Mouse (Mus musculus) layer of hippocampus, postnatal 14 days (tissue): ENCODE results near the gene Ulbp1. TPM values are rescaled to one million over a fixed set of nuclear protein-coding genes. Genes with fewer than 3 reads are reported as not detected.
"Not testable (repeated sequence)": the region's sequence is repeated elsewhere in the genome, so short reads cannot be mapped to it uniquely, and the experiment has no call there.

ENCODE experiments used
- DNase-seq, 2 experiments: peaks; one replicate each; pipeline ENCODE4 v3.0.0; 2021 to 2022; ENCODE audit warnings: low spot score in 2 of 2, mixed read lengths in 1 of 2
- long read RNA-seq, 2 experiments: library from polyadenylated mRNA; stranded (forward); transcript quantifications; one replicate each; pipeline ENCODE4 v2.0.0; 2021
- total RNA-seq, 2 experiments: library from RNA; stranded (reverse); gene quantifications; 2 replicates each; pipeline ENCODE4 v1.2.3; 2021

Ulbp1 gene
- total RNA-seq = under 1 TPM; 0.24 to 0.74 TPM
- long read RNA-seq, experiment 1 = 0 reads
- long read RNA-seq, experiment 2 = 0 reads

GRCm38 (mm10) chr10:7473197-7473889 is at the start of gene Ulbp1:
Gene Ulbp1, minus strand, starts transcription at chr10:7473638.
- DNase-seq = no peak

DNA sequence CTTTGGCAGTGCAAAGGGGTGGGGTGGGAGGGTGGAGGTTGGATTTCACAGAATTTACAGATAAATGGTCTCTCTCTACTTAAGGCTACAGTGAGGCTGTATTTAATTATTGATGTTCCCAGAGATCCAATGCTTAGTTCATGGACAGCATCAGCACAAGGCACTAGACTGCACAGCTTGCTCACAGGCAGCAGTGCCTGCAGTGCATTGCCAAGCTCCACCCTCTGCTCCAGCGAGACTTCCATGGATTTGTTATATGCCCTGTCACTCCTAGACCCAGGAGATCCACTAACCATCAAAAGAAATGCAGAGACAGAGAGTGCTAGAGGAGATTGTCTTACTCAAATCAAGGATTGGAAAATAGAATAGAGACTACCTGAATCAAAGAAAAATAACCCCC is 24.7 kb upstream of the Ulbp1 start:
- not testable (repeated sequence) for DNase-seq

- not testable (repeated sequence) for DNase-seq
Observed at GRCm38 (mm10) chr10:7492384-7492783, 18.9 kb upstream of the Ulbp1 start.

- no peak for DNase-seq
Observed at GRCm38 (mm10) chr10:7483650-7484049, 10.2 kb upstream of the Ulbp1 start.

- not testable (repeated sequence) for DNase-seq
Observed at GRCm38 (mm10) chr10:7474225-7474624, 787 bp upstream of the Ulbp1 start.

DNA sequence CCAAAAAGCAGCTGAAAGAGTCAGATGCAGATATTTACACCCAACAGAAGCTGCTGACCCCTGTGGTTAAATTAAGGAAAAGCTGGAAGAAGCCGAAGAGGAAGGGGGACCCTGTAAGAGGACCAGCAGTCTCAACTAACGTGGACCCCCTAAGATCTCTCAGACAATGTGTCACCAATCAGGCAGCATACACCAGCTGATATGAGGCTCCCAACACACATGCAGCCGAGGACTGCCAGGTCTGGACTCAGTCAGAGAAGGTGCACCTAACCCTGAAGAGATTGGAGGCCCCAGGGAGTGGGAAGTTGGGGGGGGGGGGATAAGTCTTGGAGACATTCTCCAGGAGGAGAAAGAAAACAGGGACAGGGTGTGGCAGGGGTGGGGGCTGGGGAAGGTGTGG is 1.8 kb downstream of the Ulbp1 start:
- DNase-seq = no peak

DNA sequence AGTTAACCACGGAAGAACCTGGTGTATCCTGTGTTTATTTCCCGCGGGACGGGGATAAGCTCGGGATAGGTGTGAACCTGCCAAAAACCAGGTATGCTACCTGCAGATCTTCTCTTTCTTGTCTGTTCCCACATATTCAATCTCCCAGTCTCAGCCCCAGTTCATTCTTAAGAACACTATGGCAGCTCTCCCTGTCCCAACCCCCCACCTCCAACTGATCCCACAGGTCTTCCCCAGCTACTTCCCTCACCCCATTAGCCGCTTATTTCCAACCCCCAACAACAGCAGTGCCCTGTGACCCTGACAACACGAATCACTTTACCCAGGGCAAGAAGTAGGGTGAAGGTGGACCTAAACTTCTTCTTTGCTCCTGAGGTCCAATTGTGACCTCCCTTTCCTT is 3.0 kb downstream of the Ulbp1 start:
- DNase-seq = no peak

DNA sequence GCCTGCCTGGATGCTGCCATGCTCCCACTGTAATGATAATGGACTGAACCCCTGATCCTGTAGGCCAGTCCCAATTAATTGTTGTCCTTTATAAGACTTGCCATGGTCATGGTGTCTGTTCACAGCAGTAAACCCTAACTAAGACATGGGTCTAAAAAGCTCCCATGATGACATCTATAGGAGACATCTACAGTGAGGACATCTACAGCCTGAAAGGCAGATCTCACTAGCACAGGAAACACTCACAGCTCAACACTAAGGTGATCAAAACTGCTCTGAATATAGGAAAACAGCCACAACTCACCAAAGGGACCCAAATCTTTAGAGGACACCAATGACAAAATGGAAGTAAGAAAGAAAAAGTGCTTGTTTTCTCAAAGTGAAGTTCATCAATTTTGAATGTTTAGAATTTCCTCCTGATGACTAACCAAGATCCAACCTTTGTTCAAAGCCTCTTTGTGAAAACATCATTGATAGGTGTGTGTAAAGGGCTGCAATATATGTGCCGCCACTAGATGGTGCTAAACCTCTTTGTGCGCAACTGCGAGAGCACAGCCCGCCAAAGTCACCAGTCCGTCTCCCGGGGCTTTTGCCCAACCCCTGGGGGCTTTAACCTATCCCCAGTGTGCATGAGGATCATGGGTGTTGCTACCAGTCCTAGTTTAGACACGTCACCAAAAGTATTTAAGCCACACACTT is 3.6 kb downstream of the Ulbp1 start:
- peak; percentile 63 for DNase-seq

DNA sequence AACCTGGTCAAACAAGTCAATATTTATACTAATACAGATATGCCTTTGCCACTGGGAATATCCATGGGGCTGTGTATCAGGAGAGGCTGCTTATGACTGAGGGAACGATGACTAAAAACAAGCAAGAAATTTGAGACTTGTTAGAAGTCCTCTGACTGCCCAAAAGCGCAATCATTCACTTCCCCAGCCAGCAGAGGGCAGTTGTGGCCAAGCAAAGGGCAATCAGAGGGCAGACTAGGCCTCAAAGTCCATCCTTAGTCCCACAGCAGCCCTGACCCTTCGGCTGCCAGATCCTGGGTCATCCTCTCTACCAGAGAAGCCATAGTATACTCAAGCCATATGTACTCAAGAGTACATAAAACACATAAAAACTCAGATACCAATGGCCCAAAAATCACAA is 11.4 kb downstream of the Ulbp1 start:
- DNase-seq = no peak

DNA sequence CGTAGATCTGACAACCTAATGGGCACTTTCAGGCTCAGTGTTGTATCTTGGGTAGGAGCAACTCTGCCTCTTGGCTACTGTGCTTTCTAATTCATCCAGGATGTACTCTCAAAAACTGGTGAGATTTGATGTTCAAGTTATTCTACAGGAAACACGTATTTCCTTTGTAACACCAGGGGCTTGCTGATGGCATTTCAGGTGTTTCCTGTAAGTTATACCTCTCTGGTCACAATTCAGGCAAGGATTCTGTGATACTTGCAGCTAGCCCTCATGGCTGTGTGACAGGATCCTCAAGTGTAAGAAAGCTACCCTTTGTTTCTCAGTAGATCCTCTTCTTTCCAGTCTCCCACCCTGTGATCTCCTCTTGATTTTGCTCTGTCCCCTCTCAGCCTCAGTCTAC is 34.5 kb downstream of the Ulbp1 start:
- no peak for DNase-seq

DNA sequence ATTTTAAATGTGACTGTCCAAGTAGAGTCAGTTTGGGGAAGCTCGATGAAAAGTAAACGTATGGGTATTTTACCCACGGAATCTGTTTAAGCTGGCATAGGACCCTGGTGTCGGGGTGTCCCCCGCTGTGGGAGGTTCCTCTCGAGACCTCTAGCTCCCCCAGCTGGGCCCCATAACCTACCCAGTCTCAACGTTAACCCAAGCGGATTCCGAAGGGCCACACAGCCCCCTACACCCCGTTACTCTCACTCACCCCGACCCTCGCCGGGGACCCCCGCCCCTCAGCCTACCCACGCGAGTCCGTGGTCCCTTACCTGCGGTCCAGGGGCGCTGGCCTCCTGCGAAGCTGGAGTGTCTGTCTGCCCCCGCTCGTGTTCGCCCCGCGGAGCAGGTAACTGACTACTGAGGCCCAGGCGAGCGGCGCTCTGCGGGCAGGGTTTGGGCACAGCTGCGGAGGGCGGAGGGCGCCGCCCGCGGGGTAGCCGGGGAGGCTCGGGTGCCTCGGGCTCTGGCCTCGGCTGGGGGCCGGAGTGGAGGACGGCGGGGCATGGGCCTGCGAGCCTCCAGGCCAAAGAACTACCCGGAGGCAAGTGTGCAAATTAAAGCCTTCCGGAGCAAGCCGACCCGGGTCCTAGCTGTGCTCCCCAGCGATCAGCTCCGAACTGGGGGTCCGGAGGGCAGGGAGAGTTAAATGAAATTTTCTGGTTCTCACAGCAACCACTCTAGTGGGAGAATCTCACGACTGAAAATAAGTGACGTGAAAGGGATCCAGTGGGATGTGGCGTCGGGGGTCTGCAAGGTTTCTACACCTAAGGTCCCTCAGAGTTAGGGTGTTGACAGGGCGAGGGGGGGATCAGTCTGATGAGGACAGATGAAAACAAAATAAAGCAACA is 80.0 kb downstream of the Ulbp1 start:
- no peak for DNase-seq

DNA sequence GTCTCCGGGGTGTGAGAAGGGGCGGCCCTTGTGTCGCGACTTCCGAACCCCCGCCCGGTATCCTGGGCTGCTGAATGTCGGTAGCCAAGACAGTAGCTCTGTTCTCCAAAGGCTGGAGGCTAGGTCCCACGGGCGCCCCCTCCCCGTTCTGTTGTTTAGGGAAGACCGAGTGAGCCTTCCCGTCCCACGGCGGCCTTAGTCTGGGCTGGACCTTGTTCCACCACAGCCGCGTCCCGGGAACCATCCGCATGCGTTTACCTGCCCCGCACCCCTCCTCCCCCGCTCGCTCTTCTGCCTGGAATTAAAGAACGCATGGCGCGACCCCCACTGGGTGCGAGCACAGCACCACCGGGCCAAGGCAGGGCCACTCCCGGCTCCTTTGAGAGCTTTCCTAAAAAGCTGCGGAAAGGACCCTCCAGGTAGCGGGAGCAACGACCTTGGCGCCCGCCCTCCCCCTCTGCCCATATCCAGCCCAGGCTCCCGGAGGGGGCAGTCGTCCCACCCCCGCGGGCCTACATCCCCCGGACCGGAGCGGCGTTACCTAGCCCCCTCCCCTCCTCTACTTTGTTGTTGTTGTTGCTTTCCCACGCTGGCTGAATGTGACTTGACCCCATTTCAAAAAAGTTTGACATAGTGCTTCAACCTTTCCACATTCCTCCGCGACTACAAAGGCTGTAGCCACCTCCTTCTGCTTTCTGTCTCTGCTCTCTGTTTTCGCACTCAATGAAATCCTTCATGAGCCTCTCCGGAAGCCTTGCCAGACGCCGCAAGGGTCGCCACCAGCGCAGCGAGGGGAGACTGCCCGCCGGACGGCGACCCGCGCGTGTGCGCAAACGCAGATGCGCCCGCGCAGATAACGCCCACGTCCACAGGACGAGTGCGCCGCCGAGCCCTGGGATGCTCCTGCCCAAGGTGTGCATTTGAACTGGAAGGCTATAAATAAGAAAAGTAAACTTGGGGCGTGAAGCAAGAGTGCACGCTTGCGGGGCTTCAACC is 81.2 kb downstream of the Ulbp1 start:
- DNase-seq = peak in 1 of 2 experiments; percentile 2

GRCm38 (mm10) chr10:7391561-7391934 is 81.9 kb downstream of the Ulbp1 start:
- no peak for DNase-seq

DNA sequence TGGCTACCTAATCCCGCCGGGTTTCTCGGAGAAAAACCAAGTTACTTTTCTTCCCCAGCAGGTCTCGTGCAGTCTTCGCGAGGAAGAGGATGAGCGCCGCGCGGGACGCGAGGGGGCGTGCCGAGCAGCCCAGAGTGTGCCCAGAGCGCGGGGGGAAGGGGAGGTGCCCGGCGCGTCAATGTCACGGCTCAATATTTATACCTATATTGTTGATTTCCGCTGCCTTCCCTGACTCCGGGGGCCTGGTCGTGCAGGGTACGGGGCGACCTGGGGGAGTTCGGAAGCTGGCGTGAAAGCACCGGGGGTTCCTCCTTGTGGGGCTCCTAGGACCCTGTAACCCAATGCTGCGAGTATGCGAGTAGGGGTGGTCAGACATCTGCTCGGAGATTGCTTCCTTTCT is 82.3 kb downstream of the Ulbp1 start:
- DNase-seq = no peak

Other genes starting within 250 kb of the Ulbp1 start
- 100 to 1,000 TPM; 161 to 173 TPM for gene Lrp11, start 116.2 kb upstream of the Ulbp1 start, total RNA-seq
- 1 to 10 TPM; 4.1 to 4.7 TPM for gene Nup43, start 193.9 kb upstream of the Ulbp1 start, total RNA-seq
- 100 to 1,000 TPM; 145 TPM for gene Pcmt1, start 207.5 kb upstream of the Ulbp1 start, total RNA-seq
- 10 to 100 TPM; 46.5 to 47.4 TPM for gene Lats1, start 207.6 kb upstream of the Ulbp1 start, total RNA-seq